In genomic region chr1:153019623-153020022, GRCm38 (mm10) we compare ENCODE assay signal across 25 mouse cellular contexts.
DNase-seq lines count a peak whose midpoint lies in the region; ATAC-seq lines count a peak whose summit lies in the region.
"Had no signal": no experiment of that assay in that cellular context is flagged by ENCODE, and none has a peak within 500 bp of the region (broad histone marks: within the 10 kb centered on the region; RNA-seq: fewer than 3 reads in every experiment).

No protein-coding gene starts in this region.

- no peak for ATAC-seq in cerebellum, adult (ENCODE audit: insufficient number of reproducible peaks, low FRiP score, low TSS enrichment)
- ATAC-seq in heart, embryonic 11.5 days (replicated peaks; ENCODE audit: insufficient number of reproducible peaks, low FRiP score, low TSS enrichment), result no peak
- ATAC-seq: activated CD4-positive, CD25-positive, alpha-beta regulatory T cell, adult 4 months; forebrain, embryonic 14.5 days; forebrain, postnatal 0 days; hindbrain, postnatal 0 days; inflammation-experienced regulatory T-cells, adult 6 months; intestine, embryonic 16.5 days had no signal

- WGBS in heart, embryonic 11.5 days (ENCODE audit: insufficient replicate concordance), result 72% methylated on average over 3 of the region's 3 CpGs

- no peaks in the 10 kb centered on the region for H3K27me3 ChIP-seq in heart, embryonic 11.5 days (ENCODE audit: control insufficient read depth, insufficient read depth, low read length)
- H3K27me3 ChIP-seq: embryonic facial prominence, embryonic 12.5 days; embryonic facial prominence, embryonic 15.5 days; heart, embryonic 13.5 days had no signal

- H3K4me3 ChIP-seq in heart, embryonic 11.5 days (ENCODE audit: low read depth, low read length), result no peak overlapping the region
- H3K4me3 ChIP-seq: embryonic facial prominence, embryonic 12.5 days; embryonic facial prominence, embryonic 15.5 days; gastrocnemius, adult 2 months; heart, embryonic 13.5 days had no signal

- no peaks in the 10 kb centered on the region for H3K4me1 ChIP-seq in heart, embryonic 11.5 days (ENCODE audit: control insufficient read depth, insufficient read depth, low read length)

- no peaks in the 10 kb centered on the region for H3K36me3 ChIP-seq in heart, embryonic 11.5 days (ENCODE audit: control insufficient read depth, insufficient read depth, low read length)
- H3K36me3 ChIP-seq: embryonic facial prominence, embryonic 12.5 days; embryonic facial prominence, embryonic 15.5 days; heart, embryonic 13.5 days had no signal

- no peak overlapping the region for H3K4me2 ChIP-seq in heart, embryonic 11.5 days
- H3K4me2 ChIP-seq: embryonic facial prominence, embryonic 12.5 days; embryonic facial prominence, embryonic 15.5 days; heart, embryonic 13.5 days; hindbrain, embryonic 14.5 days had no signal

- no peak overlapping the region for H3K9ac ChIP-seq in heart, embryonic 11.5 days (ENCODE audit: low read depth, low read length)
- H3K9ac ChIP-seq: embryonic facial prominence, embryonic 12.5 days; embryonic facial prominence, embryonic 15.5 days; forebrain, postnatal 0 days; heart, embryonic 13.5 days; hindbrain, embryonic 14.5 days had no signal

- H3K27ac ChIP-seq in heart, embryonic 11.5 days (ENCODE audit: low read depth, low read length), result no peak overlapping the region
- H3K27ac ChIP-seq: embryonic facial prominence, embryonic 12.5 days; embryonic facial prominence, embryonic 15.5 days; gastrocnemius, adult 2 months; heart, embryonic 13.5 days; hindbrain, embryonic 14.5 days; hindbrain, postnatal 0 days had no signal

- H3K9me3 ChIP-seq in heart, embryonic 11.5 days (replicated peaks; ENCODE audit: control insufficient read depth, low read length), result no peaks in the 10 kb centered on the region
- H3K9me3 ChIP-seq: embryonic facial prominence, embryonic 12.5 days; embryonic facial prominence, embryonic 15.5 days; heart, embryonic 13.5 days had no signal

- peak; percentile 51 for DNase-seq in cerebellum, adult 11-12 months
- peak; percentile 33 to 42 for DNase-seq in cerebellum, postnatal 10 days
- DNase-seq in cerebellum, postnatal 4 days (ENCODE audit: low spot score in 2 of 2), result no peak
- DNase-seq in NIH3T3 (ENCODE audit: low read depth), result peak; percentile 31
- DNase-seq: adrenal gland, adult 8-10 months; adrenal gland, postnatal 25 days; cerebellum, adult 9-10 months; forebrain, postnatal 0 days; gastrocnemius, adult 2 months; gastrocnemius, postnatal 14 days; heart, adult 11 months; heart, postnatal 14 days; heart, postnatal 4 days; kidney, adult 18-20 months had no signal

Comparison
In these comparisons a context has a peak if more than half of its experiments do, and no peak if none do; other contexts are left out.
1. DNase-seq: peak in cerebellum, adult 11-12 months (single experiment), cerebellum, postnatal 10 days (2 of 2) and NIH3T3 (single experiment); none in cerebellum, postnatal 4 days (0 of 2).